Mouse (Mus musculus): Measurements from ENCODE around the gene Edaradd.

Edaradd gene

DNA sequence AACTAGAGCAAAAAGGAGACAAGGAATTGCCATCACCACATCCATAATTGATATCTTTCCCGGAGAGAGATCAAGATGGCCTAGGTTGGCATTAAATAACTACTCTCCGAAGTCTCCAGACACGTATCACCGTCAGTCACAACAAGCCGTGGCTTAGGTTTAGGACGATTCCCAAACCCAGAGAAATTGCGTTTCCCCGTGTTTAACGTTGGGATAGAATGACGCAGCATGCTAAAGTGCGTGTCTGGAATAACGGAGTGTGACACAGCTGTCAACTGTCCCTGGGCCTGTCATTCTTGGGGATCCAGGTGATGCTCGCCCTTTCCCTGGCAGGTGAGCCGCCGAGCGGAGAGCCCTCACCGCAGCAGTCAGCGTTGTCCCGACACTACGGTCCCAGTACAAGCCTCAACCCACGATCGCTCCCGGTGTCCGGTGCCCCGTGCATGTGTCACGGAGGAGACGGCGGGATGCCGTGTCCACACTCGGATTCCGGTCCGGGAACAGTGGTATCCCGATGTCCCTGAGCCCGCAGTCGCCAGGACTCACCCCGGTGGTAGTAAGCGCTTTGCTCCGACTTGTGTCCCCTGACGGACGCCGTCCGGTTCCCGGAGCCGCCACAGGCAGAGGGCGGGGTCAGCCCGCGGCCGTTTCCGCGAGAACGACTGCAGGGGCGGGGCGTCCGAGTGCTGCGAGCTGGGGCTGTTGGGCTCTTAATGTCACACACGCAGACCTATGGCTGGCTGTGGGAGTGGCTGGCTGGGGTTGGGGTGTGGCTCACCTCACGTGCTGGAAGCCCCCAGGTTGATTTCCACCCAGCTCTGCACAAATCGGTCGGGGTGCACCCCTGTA lies 59.1 kb downstream of the Edaradd start:
- DNase-seq (ENCODE audit: low read depth), result peak; percentile 90

DNA sequence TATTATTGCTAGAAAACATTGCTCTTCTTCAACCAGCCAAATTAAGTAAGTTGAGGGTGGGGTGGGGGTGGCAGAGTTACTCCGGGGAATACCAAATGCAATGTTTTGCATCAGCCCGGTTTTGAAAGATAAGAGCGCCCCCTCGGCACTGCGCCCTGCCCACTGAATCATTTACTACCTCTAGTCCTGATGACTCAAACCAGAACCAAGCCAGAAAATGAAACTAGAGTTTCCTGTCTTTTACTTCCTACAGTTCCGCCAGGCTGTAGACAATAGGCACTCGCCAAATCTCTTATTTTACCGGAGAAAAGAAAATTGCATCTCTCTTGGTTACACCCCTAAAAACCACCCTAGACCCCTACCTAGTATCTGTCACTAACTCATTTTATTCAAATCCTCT lies 59.8 kb downstream of the Edaradd start:
- peak; percentile 71 for DNase-seq (ENCODE audit: low read depth)

DNA sequence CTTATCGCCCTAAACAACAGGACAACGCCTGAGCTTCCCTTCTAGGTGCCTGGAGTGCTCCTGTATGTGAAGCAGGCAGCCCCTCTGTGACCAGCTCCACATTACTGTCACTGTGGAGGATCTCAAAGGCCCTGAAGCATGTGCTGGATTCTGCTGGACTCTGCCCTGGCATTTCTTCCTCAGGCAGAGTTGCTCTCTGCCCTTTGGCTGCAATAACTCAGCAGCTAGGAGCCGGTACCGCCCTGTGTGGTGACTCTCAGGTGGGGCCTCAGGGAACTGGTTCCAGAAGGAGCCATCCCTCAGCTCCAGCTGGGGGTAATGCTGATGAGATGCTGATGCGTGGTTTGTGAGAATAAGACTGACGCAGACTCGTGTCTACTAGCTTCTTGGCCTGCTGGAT lies 63.5 kb downstream of the Edaradd start:
- no peak for DNase-seq (ENCODE audit: low read depth)

GRCm38 (mm10) chr13:12454686-12455390 lies 65.4 kb downstream of the Edaradd start:
- no peak for DNase-seq (ENCODE audit: low read depth)

GRCm38 (mm10) chr13:12453150-12453549 lies 67.1 kb downstream of the Edaradd start:
- no peak for DNase-seq (ENCODE audit: low read depth)

DNA sequence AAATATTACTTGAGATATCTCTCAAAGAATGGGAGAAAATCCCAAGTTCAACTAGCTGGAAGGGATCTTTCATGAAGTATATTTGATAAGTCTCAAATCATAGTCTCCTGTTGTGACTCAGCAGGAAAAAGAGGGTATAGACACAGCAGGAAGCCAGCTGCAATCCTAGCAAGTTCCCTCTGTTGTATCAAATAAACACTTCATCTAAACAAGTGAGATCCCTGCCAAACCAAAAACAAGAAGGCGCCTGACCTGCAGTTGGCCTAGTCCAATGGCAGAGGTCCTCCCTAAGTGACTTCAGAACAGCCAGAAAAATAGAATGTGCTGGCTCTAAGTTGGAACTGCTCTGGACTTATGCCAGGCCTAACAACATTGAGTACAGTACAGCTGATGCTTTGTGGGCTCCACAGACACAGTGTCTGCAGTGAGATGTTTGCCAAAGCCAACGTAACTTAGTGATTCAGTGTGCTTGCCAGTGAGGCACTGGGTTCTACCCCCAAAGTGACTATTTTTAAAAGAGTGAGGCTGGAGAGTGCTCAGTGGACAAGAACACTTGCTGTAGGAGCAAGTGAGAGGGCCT lies 78.1 kb downstream of the Edaradd start:
- DNase-seq (ENCODE audit: low read depth), result no peak

- DNase-seq (ENCODE audit: low read depth), result no peak
These were observed 79.4 kb downstream of the Edaradd start for GRCm38 (mm10) chr13:12440813-12441212.

DNA sequence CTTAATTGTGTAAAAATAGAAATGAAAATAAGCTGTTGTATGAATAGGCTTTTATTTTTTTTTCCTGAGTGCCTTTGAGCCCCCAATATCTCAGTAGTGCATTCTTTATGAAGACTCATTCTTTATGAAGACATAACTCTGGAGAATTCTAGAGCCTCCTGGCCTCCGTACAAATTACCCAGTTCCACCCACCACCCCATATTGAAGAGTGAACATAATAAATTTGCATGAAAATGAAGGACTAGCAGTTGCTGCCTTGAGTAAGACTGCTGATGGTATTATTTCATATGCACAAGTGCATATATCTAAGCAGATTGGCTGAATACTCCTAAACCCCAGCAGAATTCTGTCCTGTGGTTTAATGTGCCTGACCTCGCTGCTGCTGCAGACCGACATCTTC lies 80.7 kb downstream of the Edaradd start:
- no peak for DNase-seq (ENCODE audit: low read depth)

GRCm38 (mm10) chr13:12433843-12434242 lies 86.4 kb downstream of the Edaradd start:
- no peak for DNase-seq (ENCODE audit: low read depth)

- DNase-seq (ENCODE audit: low read depth), result no peak
These were observed 91.7 kb downstream of the Edaradd start for GRCm38 (mm10) chr13:12428556-12428955.
